Mouse (Mus musculus) kidney, adult 11 months (tissue): ENCODE measurements at regions not wholly inside any gene's neighbourhood (a gene's known extent, or its start where the extent isn't known, plus 50 kb on each side); places are given as distances from the start of the nearest gene placed in this dataset.

Source experiments
- DNase-seq: peaks from one replicate; pipeline ENCODE4 v3.0.0; 2022

- DNase-seq = no peak
Measured at GRCm38 (mm10) chr15:93959931-93960330, 364.2 kb upstream of the Prickle1 start.

- no peak for DNase-seq
Measured at GRCm38 (mm10) chr15:93958086-93958485, 362.4 kb upstream of the Prickle1 start.

- no peak for DNase-seq
Measured at GRCm38 (mm10) chr15:93956801-93957200, 361.1 kb upstream of the Prickle1 start.

GRCm38 (mm10) chr15:93953548-93953947 is 357.9 kb upstream of the Prickle1 start:
- no peak for DNase-seq

- no peak for DNase-seq
Measured at GRCm38 (mm10) chr15:93950441-93950840, 354.8 kb upstream of the Prickle1 start.

- no peak for DNase-seq
Measured at GRCm38 (mm10) chr15:93948902-93949301, 353.2 kb upstream of the Prickle1 start.

GRCm38 (mm10) chr15:93943545-93943944 is 347.9 kb upstream of the Prickle1 start:
- no peak for DNase-seq

GRCm38 (mm10) chr15:93932971-93933496 is 337.3 kb upstream of the Prickle1 start:
- DNase-seq = no peak

GRCm38 (mm10) chr15:93926842-93927241 is 331.2 kb upstream of the Prickle1 start:
- no peak for DNase-seq

GRCm38 (mm10) chr15:93926262-93926661 is 330.6 kb upstream of the Prickle1 start:
- DNase-seq = no peak

- DNase-seq = no peak
Measured at GRCm38 (mm10) chr15:93921457-93922234, 326.0 kb upstream of the Prickle1 start.

GRCm38 (mm10) chr15:93920996-93921395 is 325.3 kb upstream of the Prickle1 start:
- no peak for DNase-seq

GRCm38 (mm10) chr15:93919577-93919976 is 323.9 kb upstream of the Prickle1 start:
- DNase-seq = no peak

GRCm38 (mm10) chr15:93916856-93917255 is 321.2 kb upstream of the Prickle1 start:
- no peak for DNase-seq

- DNase-seq = no peak
Measured at GRCm38 (mm10) chr15:93913462-93913861, 317.8 kb upstream of the Prickle1 start.

- DNase-seq = no peak
Measured at GRCm38 (mm10) chr15:93913041-93913440, 317.4 kb upstream of the Prickle1 start.

- no peak for DNase-seq
Measured at GRCm38 (mm10) chr15:93910981-93911431, 315.3 kb upstream of the Prickle1 start.

- no peak for DNase-seq
Measured at GRCm38 (mm10) chr15:93910158-93910557, 314.5 kb upstream of the Prickle1 start.

GRCm38 (mm10) chr15:93903671-93904603 is 308.2 kb upstream of the Prickle1 start:
- DNase-seq = no peak

- no peak for DNase-seq
Measured at GRCm38 (mm10) chr15:93882826-93883225, 287.1 kb upstream of the Prickle1 start.

- DNase-seq = no peak
Measured at GRCm38 (mm10) chr15:93881276-93881675, 285.6 kb upstream of the Prickle1 start.

GRCm38 (mm10) chr15:93880302-93880701 is 284.6 kb upstream of the Prickle1 start:
- no peak for DNase-seq

- no peak for DNase-seq
Measured at GRCm38 (mm10) chr15:93879006-93879405, 283.3 kb upstream of the Prickle1 start.
